Mouse (Mus musculus) frontal cortex, postnatal 36 days (tissue): ENCODE results near the gene Igfbpl1.

Experiments used
- DNase-seq, 2 experiments: peaks; one replicate each; pipeline ENCODE4 v3.0.0; 2022; ENCODE audit warnings: low spot score in 2 of 2

Igfbpl1 gene

GRCm38 (mm10) chr4:45771173-45771572 lies 55.5 kb downstream of the Igfbpl1 start:
- no peak for DNase-seq

GRCm38 (mm10) chr4:45770638-45771033 lies 56.1 kb downstream of the Igfbpl1 start:
- DNase-seq = no peak

- DNase-seq = no peak
Measured at GRCm38 (mm10) chr4:45769791-45770637, 56.7 kb downstream of the Igfbpl1 start.

- DNase-seq = no peak
Measured at GRCm38 (mm10) chr4:45769141-45769540, 57.6 kb downstream of the Igfbpl1 start.

- no peak for DNase-seq
Measured at GRCm38 (mm10) chr4:45767891-45768558, 58.7 kb downstream of the Igfbpl1 start.

GRCm38 (mm10) chr4:45766774-45767173 lies 59.9 kb downstream of the Igfbpl1 start:
- no peak for DNase-seq

GRCm38 (mm10) chr4:45765565-45766201 lies 61.0 kb downstream of the Igfbpl1 start:
- DNase-seq = no peak

- no peak for DNase-seq
Measured at GRCm38 (mm10) chr4:45765121-45765564, 61.6 kb downstream of the Igfbpl1 start.

- no peak for DNase-seq
Measured at GRCm38 (mm10) chr4:45764141-45764494, 62.6 kb downstream of the Igfbpl1 start.

GRCm38 (mm10) chr4:45763288-45764140 lies 63.2 kb downstream of the Igfbpl1 start:
- DNase-seq = no peak

- no peak for DNase-seq
Measured at GRCm38 (mm10) chr4:45762600-45762999, 64.1 kb downstream of the Igfbpl1 start.
